Mouse (Mus musculus) left cerebral cortex, postnatal 10 days (tissue): Measurements from ENCODE around the gene Arhgap27. TPM values are rescaled to one million over a fixed set of nuclear protein-coding genes. Genes with fewer than 3 reads are reported as not detected.

ENCODE experiments used
- DNase-seq, 2 experiments: peaks; one replicate each; pipeline ENCODE4 v3.0.0; 2021 to 2022; ENCODE audit warnings: low spot score in 2 of 2, mixed read lengths in 1 of 2; ENCODE audit errors: extremely low spot score in 1 of 2
- intact Hi-C: fragments of 180-260 bp; cut with DNase I; formaldehyde crosslinking; loops from one replicate; pipeline ENCODE4 v1.15.1; 2025
- total RNA-seq, 2 experiments: library from RNA; stranded (reverse); gene quantifications; 2 replicates each; pipeline ENCODE4 v1.2.3; 2021

Gene Arhgap27
- total RNA-seq, 2 experiments from 2014 or later = 7.6 to 8.6 TPM

GRCm38 (mm10) chr11:103343063-103343462 is 20.4 kb downstream of the Arhgap27 start:
- peak in 1 of 2 experiments; percentile 34 for DNase-seq
- intact Hi-C loops = no loop called here

GRCm38 (mm10) chr11:103340677-103341076 is 22.8 kb downstream of the Arhgap27 start:
- intact Hi-C loops = no loop called here
- no peak for DNase-seq

GRCm38 (mm10) chr11:103340130-103340529 is 23.4 kb downstream of the Arhgap27 start:
- intact Hi-C loops = no loop called here
- no peak for DNase-seq

- DNase-seq = no peak
- intact Hi-C loops = no loop called here
Observed at GRCm38 (mm10) chr11:103339414-103340119, 23.9 kb downstream of the Arhgap27 start.

GRCm38 (mm10) chr11:103338671-103339070 is 24.8 kb downstream of the Arhgap27 start:
- DNase-seq = no peak
- intact Hi-C loops = no loop called here

- intact Hi-C loops = no loop called here
- no peak for DNase-seq
Observed at GRCm38 (mm10) chr11:103338119-103338518, 25.4 kb downstream of the Arhgap27 start.

- intact Hi-C loops = no loop called here
- no peak for DNase-seq
Observed at GRCm38 (mm10) chr11:103337180-103337579, 26.3 kb downstream of the Arhgap27 start.

- no peak for DNase-seq
- intact Hi-C loops = no loop called here
Observed at GRCm38 (mm10) chr11:103335561-103335960, 27.9 kb downstream of the Arhgap27 start.

- no peak for DNase-seq
- intact Hi-C loops = loop anchor here (5.0 kb wide), 1 partner anchor 222 kb away; no protein-coding TSS in a partner anchor
Observed at GRCm38 (mm10) chr11:103334925-103335324, 28.6 kb downstream of the Arhgap27 start.

GRCm38 (mm10) chr11:103333719-103334398 is 29.6 kb downstream of the Arhgap27 start:
- intact Hi-C loops = loop anchor here (5.0 kb wide), 1 partner anchor 223 kb away; no protein-coding TSS in a partner anchor
- peak in 1 of 2 experiments; percentile 69 for DNase-seq

- DNase-seq = peak in 1 of 2 experiments; percentile 51
- intact Hi-C loops = loop anchor here (5.0 kb wide), 1 partner anchor 224 kb away; no protein-coding TSS in a partner anchor
Observed at GRCm38 (mm10) chr11:103332890-103333651, 30.4 kb downstream of the Arhgap27 start.

GRCm38 (mm10) chr11:103332186-103332889 is 31.2 kb downstream of the Arhgap27 start:
- intact Hi-C loops = loop anchor here (5.0 kb wide), 1 partner anchor 225 kb away; no protein-coding TSS in a partner anchor
- peak; percentile 60 to 91 for DNase-seq

GRCm38 (mm10) chr11:103331502-103332185 is 31.8 kb downstream of the Arhgap27 start:
- intact Hi-C loops = loop anchor here (5.0 kb wide), 1 partner anchor 226 kb away; no protein-coding TSS in a partner anchor
- DNase-seq = no peak

- intact Hi-C loops = loop anchor here (5.0 kb wide), 1 partner anchor 227 kb away; no protein-coding TSS in a partner anchor
Observed at GRCm38 (mm10) chr11:103330651-103331319, 32.7 kb downstream of the Arhgap27 start.

GRCm38 (mm10) chr11:103326950-103327349 is 36.5 kb downstream of the Arhgap27 start:
- intact Hi-C loops = loop anchor here (2.0 to 5.0 kb wide), 2 partner anchors 95 to 224 kb away; no protein-coding TSS in a partner anchor
- DNase-seq = peak; percentile 81 to 82

More at GRCm38 (mm10) chr11:103330651-103331319, 32.7 kb downstream of the Arhgap27 start:
- no peak for DNase-seq

GRCm38 (mm10) chr11:103325172-103325571 is 38.3 kb downstream of the Arhgap27 start:
- intact Hi-C loops = loop anchor here (2.0 to 5.0 kb wide), 2 partner anchors 93 to 154 kb away; partner anchors contain the start of gene Fmnl1
- peak in 1 of 2 experiments; percentile 80 for DNase-seq

- no peak for DNase-seq
- intact Hi-C loops = loop anchor here (2.0 to 5.0 kb wide), 3 partner anchors 57 to 154 kb away; partner anchors contain the start of genes Fmnl1 and Map3k14
Observed at GRCm38 (mm10) chr11:103324723-103325122, 38.8 kb downstream of the Arhgap27 start.
